Mouse (Mus musculus) bone marrow macrophage, adult 2 months (primary cell): ENCODE results near the gene Adarb1.

Experiments used
- CTCF ChIP-seq: IDR thresholded peaks from 2 replicates; pipeline ENCODE4 v1.5.1; 2012; ENCODE audit warnings: low read depth, mild to moderate bottlenecking, low read length, moderate library complexity
- POLR2A ChIP-seq: IDR thresholded peaks from 2 replicates; pipeline ENCODE4 v1.6.1; 2012; ENCODE audit warnings: mild to moderate bottlenecking, low read depth, low read length, borderline replicate concordance

- no peak for TF ChIP-seq CTCF
- TF ChIP-seq POLR2A, result no peak
Measured at GRCm38 (mm10) chr10:77300237-77300933, 117.7 kb downstream of the Adarb1 start.
